Mouse (Mus musculus) heart, embryonic 12.5 days (tissue): ENCODE measurements around the gene Nenf. TPM values are rescaled to one million over a fixed set of nuclear protein-coding genes. Genes with fewer than 3 reads are reported as not detected.

Source experiments
- ATAC-seq: fragments of 200-750 bp; cut with Nextera tagmentation; 2 replicates; pipeline ENCODE4 v1.8.0; 2017; ENCODE audit warnings: moderate TSS enrichment, moderate library complexity; ENCODE audit not compliant: insufficient number of reproducible peaks, low FRiP score
- H3K27ac ChIP-seq: fragments of 300-500 bp; sonication (generic); 2 replicates; pipeline ENCODE4 v1.5.1; 2016; ENCODE audit warnings: mild to moderate bottlenecking, moderate library complexity; ENCODE audit not compliant: poor library complexity, severe bottlenecking
- H3K27me3 ChIP-seq: fragments of 300-500 bp; sonication (generic); replicated peaks from 2 replicates; pipeline ENCODE4 v1.6.1; 2016; ENCODE audit warnings: mild to moderate bottlenecking, moderate library complexity
- H3K36me3 ChIP-seq: fragments of 300-500 bp; sonication (generic); 2 replicates; pipeline ENCODE4 v1.6.1; 2016; ENCODE audit warnings: mild to moderate bottlenecking, moderate library complexity
- H3K4me1 ChIP-seq: fragments of 300-500 bp; sonication (generic); replicated peaks from 2 replicates; pipeline ENCODE4 v1.6.1; 2016; ENCODE audit warnings: mild to moderate bottlenecking
- H3K4me2 ChIP-seq: fragments of 300-500 bp; sonication (generic); 2 replicates; pipeline ENCODE4 v1.6.1; 2016; ENCODE audit warnings: mild to moderate bottlenecking, moderate library complexity
- H3K4me3 ChIP-seq: fragments of 300-500 bp; sonication (generic); 2 replicates; pipeline ENCODE4 v1.5.1; 2016; ENCODE audit warnings: mild to moderate bottlenecking
- H3K9ac ChIP-seq: fragments of 300-500 bp; sonication (generic); 2 replicates; pipeline ENCODE4 v1.6.1; 2016; ENCODE audit warnings: mild to moderate bottlenecking, moderate library complexity
- H3K9me3 ChIP-seq: fragments of 300-500 bp; sonication (generic); replicated peaks from 2 replicates; pipeline ENCODE4 v1.6.1; 2016; ENCODE audit warnings: mild to moderate bottlenecking, moderate library complexity
- WGBS: fragments of 180-500 bp; shearing (Covaris S2); methylation state at CpG from one replicate; pipeline ENCODE4 v1.1.7; 2016; 5-methylcytosine and 5-hydroxymethylcytosine counted together
- polyA plus RNA-seq: library from polyadenylated mRNA; unstranded; fragments of >200 nt; fragmentation: Nextera tagmentation; extraction: Ambion mirVana; gene quantifications from 2 replicates; pipeline ENCODE4 v1.2.1, GENCODE M21; 2016

The Nenf gene
- polyA plus RNA-seq, 1 experiment from 2014 or later = 105 TPM

DNA sequence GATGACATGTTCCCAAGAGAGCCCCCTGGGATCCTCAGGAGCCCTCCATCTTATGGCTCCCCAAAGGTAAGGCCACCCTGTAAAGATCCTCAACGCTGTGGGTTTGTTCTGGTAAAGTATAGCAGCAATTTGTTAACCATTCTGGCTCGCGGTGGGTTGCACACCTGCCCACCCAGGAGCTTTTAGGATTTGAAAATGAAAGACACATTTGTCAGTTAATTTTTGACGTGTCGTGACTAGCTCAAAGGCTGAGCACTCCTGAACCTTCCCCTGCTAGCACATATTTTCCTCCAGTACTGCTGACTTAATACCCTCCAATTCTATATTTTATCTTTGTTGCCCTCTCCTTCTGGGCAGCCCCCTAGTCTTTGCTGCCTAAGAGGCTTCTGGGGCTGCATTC is 50.8 kb downstream of the Nenf start:
- Histone ChIP-seq H3K27me3 (no peaks in the 10 kb centered on the region), H3K36me3 (no peaks in the 10 kb centered on the region), H3K4me1 (peaks cover 24% of the 10 kb centered on the region), H3K27ac (no peak overlapping the region), H3K4me2 (no peak overlapping the region), H3K9me3 (no peaks in the 10 kb centered on the region), H3K9ac (no peak overlapping the region), H3K4me3 (no peak overlapping the region)
- ATAC-seq = no peak
- WGBS = 87% methylated on average over 5 of the region's 5 CpGs

DNA sequence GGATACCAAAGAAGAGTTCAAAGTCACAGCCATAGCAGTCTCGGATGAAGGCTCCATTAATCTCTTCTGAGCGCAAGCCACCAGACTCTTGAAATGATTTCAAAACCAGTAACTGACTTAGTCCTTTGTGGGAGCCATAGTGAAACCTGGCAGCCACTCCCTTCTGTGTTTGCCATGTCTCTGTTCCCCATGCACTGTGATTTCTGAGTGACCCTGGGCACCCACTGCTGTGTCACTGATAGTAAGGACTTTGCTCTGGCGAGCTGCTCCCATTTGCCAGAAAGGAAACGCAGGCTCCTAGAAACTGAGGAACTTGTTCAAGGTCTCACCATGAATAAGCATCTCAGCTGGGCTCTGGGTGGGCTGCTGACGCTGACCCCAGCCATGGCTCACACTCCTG is 54.5 kb downstream of the Nenf start:
- H3K9ac ChIP-seq = no peak overlapping the region
- ATAC-seq = no peak
- H3K4me1 ChIP-seq = peaks cover 13% of the 10 kb centered on the region
- no peak overlapping the region for H3K4me3 ChIP-seq
- no peak overlapping the region for H3K27ac ChIP-seq
- no peaks in the 10 kb centered on the region for H3K9me3 ChIP-seq
- no peak overlapping the region for H3K4me2 ChIP-seq
- H3K27me3 ChIP-seq = no peaks in the 10 kb centered on the region
- WGBS = 82% methylated on average over 5 of the region's 5 CpGs
- no peaks in the 10 kb centered on the region for H3K36me3 ChIP-seq

DNA sequence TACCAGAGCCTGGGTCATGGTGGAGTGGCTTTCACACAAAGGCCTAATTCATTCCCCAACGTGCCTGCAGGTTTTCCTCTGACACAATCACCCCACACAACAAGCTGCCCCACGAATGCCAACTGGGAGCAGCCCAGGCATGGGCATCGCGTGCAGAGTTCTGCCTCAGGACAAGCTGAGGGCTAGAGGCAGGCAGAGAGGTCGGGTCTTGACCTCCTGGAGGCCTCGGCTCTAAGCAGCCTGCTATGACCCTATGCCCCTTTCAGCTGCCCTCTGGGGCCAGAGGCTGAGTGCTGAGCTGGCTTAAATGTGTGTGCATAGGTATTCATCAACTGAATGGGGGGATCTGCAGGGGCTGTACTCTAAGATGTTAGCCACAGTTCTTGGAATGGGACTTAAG is 56.1 kb downstream of the Nenf start:
- Histone ChIP-seq H3K36me3 (no peaks in the 10 kb centered on the region), H3K9me3 (no peaks in the 10 kb centered on the region), H3K27me3 (no peaks in the 10 kb centered on the region), H3K9ac (no peak overlapping the region), H3K4me1 (peaks cover 17% of the 10 kb centered on the region), H3K4me2 (no peak overlapping the region), H3K4me3 (no peak overlapping the region), H3K27ac (no peak overlapping the region)
- ATAC-seq = no peak
- WGBS = 67% methylated on average over 6 of the region's 6 CpGs

DNA sequence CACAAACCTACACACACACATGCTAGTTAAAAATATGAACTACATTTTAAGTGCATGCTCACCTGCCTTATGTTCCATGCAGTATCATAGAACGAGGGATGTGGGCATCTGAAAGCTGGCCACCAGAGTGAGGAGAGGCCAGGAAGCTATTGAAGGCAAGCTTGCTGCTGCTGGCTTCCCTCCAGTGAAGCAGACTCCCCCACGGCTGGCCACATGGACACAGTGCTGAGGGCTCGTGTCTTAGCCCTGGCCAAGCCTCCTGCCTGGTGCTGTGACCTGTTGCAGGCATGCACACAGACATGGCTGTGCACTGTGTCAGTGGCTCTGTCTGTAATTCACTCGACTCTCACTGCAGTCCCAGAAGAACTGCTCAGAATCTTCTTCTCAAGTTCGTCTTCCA is 58.3 kb downstream of the Nenf start:
- 0 out of 2 replicates have a peak, but pooled peaks cover 7% of the 10 kb centered on the region for H3K27me3 ChIP-seq
- 58% methylated on average over 5 of the region's 5 CpGs for WGBS
- H3K4me3 ChIP-seq = no peak overlapping the region
- peaks cover 24% of the 10 kb centered on the region for H3K4me1 ChIP-seq
- no peak overlapping the region for H3K27ac ChIP-seq
- no peaks in the 10 kb centered on the region for H3K36me3 ChIP-seq
- no peak for ATAC-seq
- H3K9me3 ChIP-seq = no peaks in the 10 kb centered on the region
- H3K9ac ChIP-seq = no peak overlapping the region
- H3K4me2 ChIP-seq = no peak overlapping the region

DNA sequence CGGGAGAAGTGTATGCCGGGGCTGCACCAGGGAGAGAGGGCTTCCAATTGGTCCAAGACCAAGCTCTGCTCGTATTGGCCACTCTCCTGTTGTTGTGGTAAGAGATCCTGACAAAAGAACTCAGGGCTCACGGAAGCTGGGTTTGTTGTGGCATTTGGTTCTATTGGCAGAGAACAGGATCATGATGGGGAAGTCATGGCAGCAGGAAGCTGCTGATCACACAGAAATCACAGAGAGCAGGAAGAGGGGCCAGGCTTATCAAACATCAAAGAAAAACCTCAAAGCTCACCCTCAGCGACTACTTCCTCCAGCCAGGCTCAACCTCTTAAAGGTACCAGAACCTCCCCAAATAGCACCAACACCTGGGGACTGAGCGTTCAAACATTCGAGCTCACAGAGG is 58.9 kb downstream of the Nenf start:
- Histone ChIP-seq H3K27me3 (0 out of 2 replicates have a peak, but pooled peaks cover 7% of the 10 kb centered on the region), H3K27ac (no peak overlapping the region), H3K4me1 (peaks cover 24% of the 10 kb centered on the region), H3K9ac (no peak overlapping the region), H3K4me3 (no peak overlapping the region), H3K9me3 (no peaks in the 10 kb centered on the region), H3K4me2 (0 out of 2 replicates have a peak overlapping the region, but pooled peaks have one; percentile 6), H3K36me3 (no peaks in the 10 kb centered on the region)
- 19% methylated on average over 7 of the region's 7 CpGs for WGBS
- no peak for ATAC-seq

DNA sequence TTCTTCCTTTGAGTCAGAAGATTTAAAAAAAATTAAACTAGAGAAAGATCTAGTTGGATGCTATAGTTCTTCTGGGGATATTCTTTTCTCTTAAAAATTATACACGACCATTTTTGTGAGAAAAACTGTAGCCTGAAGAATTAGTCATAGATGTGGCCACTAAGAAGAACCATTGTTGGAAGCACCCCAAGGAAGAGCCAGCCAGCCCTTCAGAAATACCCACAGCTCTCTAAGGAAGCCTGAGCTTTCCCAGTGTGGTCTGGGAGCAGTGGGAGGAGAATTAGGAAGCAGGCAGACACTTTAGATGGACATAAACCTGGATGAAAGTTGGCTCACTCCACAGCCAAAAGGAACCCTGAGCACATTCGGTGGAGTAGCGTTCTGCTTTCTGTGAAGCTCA is 59.5 kb downstream of the Nenf start:
- Histone ChIP-seq H3K27me3 (0 out of 2 replicates have a peak, but pooled peaks cover 7% of the 10 kb centered on the region), H3K4me1 (peaks cover 24% of the 10 kb centered on the region), H3K4me2 (peak overlapping the region; percentile 6; the same call in 1 of the 2 replicates), H3K4me3 (no peak overlapping the region), H3K36me3 (no peaks in the 10 kb centered on the region), H3K27ac (no peak overlapping the region), H3K9ac (no peak overlapping the region), H3K9me3 (no peaks in the 10 kb centered on the region)
- no peak for ATAC-seq
- 44% methylated on average over 3 of the region's 3 CpGs for WGBS

DNA sequence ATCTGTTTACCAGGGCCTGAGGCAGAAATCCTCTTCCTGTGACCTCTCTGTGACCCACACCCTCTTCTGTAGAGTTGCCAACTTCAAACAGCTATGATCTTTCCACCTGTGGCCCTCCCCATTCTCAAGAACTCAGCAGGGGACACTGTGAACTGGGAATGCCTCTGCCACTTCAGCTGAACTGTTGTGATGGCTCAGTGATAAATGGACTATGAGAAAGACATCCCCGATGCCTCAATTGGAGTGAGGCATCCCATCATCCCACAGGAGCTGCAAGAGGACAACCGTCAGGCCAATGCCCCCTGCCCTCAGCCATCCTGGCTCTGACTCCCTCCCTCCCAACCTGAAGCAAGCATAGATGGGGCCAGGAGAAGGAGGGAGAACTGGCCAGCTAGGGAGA is 60.0 kb downstream of the Nenf start:
- Histone ChIP-seq H3K4me1 (peaks cover 24% of the 10 kb centered on the region), H3K27me3 (0 out of 2 replicates have a peak, but pooled peaks cover 7% of the 10 kb centered on the region), H3K27ac (no peak overlapping the region), H3K36me3 (no peaks in the 10 kb centered on the region), H3K9me3 (no peaks in the 10 kb centered on the region), H3K9ac (no peak overlapping the region), H3K4me3 (no peak overlapping the region), H3K4me2 (no peak overlapping the region)
- ATAC-seq = no peak
- 61% methylated on average over 2 of the region's 2 CpGs for WGBS

DNA sequence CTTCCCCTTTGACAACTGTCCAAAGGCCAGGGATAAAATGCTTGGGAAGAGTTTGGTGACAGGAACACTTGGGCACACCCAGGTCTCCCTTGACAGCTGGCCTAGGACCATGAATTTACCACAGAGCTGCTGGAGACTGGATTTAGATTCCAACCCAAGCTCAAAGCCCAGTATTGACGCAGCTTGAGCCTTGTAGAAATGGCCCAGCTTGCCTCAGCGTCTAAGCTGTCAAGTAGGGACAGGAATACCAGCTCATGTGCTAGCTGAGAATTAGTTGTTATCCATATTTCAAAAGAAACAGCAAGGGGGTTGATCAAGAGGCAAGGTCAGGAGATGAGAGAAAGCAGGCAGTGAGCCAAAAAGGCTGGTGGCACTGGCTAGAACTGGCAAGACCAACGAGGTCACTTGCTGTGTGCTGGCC is 60.6 kb downstream of the Nenf start:
- Histone ChIP-seq H3K9me3 (no peaks in the 10 kb centered on the region), H3K4me2 (no peak overlapping the region), H3K27ac (no peak overlapping the region), H3K4me1 (peaks cover 24% of the 10 kb centered on the region), H3K9ac (no peak overlapping the region), H3K4me3 (no peak overlapping the region), H3K36me3 (no peaks in the 10 kb centered on the region), H3K27me3 (0 out of 2 replicates have a peak, but pooled peaks cover 7% of the 10 kb centered on the region)
- no peak for ATAC-seq
- WGBS = 37% methylated on average over 3 of the region's 3 CpGs

Other genes with a start within 250 kb of the Nenf start
- gene Batf3, start 220.3 kb downstream of the Nenf start, polyA plus RNA-seq = 2.4 and 4.8 TPM in 2 replicates
- not detected in 2 replicates for gene Fam71a, start 153.4 kb downstream of the Nenf start, polyA plus RNA-seq
- gene Atf3, start 100.2 kb downstream of the Nenf start, polyA plus RNA-seq = 17.0 and 17.6 TPM in 2 replicates
- 16.6 and 18.1 TPM in 2 replicates for gene Tmem206, start 7.7 kb upstream of the Nenf start, polyA plus RNA-seq
- 43.0 and 45.6 TPM in 2 replicates for gene Ppp2r5a, start 85.1 kb upstream of the Nenf start, polyA plus RNA-seq